Mouse (Mus musculus) urinary bladder, postnatal 25 days (tissue): Measurements from ENCODE around the gene Dohh.

ENCODE experiments used
- DNase-seq: peaks from one replicate; pipeline ENCODE4 v3.0.0; 2022; ENCODE audit warnings: low spot score

The Dohh gene

GRCm38 (mm10) chr10:81418216-81419070, 34.2 kb downstream of the Dohh start:
- DNase-seq: no peak

DNA sequence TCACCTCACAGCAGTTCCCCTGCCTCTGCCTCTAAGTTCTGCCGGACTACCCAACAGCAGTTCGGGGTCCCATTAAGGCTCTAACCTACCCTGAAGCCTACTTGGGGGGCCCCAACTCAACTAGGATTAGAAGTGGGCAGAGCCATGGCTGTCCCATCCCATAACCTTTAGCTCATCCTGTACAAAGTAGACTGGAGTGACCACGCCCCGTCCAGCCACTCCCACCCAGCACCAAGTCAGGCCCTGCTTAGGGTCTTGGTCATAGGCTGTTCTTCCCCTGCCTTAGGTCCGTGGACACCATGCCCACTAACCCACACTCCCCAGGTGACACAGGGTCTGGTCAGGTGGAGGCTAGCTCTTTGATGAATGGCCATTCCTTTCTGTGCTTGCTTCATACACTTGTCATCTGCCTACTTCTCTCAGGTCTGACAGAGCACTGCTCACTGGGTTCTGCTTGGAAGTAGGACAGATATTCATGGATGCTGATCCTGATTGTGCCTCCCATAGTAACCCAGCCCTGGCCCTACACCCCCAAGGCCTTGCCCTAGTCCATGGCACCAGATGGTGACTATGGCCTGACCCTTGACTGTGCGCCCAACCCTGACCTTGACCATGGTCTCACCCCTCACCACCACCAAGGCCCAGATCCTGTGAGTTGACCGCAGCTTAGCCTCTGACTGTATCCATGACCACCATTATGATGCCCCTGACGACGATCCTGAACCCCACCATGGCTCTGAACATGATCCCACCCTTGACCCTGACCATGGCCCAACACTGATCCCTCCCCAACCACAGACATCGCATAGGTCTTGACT, 35.1 kb downstream of the Dohh start:
- DNase-seq: no peak

GRCm38 (mm10) chr10:81420191-81420767, 36.1 kb downstream of the Dohh start:
- DNase-seq: peak; percentile 4

DNA sequence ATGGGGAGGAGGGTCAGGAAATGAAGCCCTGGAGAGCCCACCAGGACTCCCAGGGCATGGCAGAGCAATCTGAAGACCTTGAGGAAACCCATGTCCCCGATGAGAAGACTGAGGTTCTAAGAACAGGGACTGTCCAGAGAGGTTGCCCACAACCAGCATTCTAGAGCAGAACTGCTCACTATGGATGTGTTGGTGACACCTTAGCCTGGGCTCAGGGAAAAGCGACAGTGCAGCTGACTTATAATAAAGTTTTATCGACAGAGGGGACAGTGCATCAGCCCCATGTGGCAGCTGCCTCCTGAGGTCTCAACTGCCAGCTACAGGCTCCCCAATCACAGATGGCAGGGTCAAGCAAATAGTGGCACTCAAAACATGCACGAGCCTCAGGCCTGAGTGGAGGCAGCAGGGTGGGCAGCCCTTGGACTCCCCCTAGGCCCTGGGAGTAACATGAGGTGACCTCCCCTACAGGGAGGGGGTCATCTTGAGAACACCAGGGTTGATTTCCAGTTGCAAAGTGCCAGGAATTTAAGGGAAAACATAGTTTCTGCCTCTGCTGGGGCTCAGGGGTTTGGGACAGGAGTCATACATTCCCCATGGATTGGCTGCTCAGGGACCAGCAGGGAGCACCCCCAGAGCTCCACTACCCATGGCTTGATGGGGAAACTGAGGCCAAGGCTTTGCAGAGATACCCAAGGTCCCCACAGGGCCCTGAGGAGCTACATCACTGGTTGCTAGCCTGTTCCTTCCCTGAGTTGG, 37.0 kb downstream of the Dohh start:
- no peak for DNase-seq

- DNase-seq: peak; percentile 2
Observed at GRCm38 (mm10) chr10:81421797-81422100, 37.5 kb downstream of the Dohh start.

- no peak for DNase-seq
Observed at GRCm38 (mm10) chr10:81422191-81422590, 38.0 kb downstream of the Dohh start.

GRCm38 (mm10) chr10:81422661-81423217, 38.5 kb downstream of the Dohh start:
- DNase-seq: no peak

DNA sequence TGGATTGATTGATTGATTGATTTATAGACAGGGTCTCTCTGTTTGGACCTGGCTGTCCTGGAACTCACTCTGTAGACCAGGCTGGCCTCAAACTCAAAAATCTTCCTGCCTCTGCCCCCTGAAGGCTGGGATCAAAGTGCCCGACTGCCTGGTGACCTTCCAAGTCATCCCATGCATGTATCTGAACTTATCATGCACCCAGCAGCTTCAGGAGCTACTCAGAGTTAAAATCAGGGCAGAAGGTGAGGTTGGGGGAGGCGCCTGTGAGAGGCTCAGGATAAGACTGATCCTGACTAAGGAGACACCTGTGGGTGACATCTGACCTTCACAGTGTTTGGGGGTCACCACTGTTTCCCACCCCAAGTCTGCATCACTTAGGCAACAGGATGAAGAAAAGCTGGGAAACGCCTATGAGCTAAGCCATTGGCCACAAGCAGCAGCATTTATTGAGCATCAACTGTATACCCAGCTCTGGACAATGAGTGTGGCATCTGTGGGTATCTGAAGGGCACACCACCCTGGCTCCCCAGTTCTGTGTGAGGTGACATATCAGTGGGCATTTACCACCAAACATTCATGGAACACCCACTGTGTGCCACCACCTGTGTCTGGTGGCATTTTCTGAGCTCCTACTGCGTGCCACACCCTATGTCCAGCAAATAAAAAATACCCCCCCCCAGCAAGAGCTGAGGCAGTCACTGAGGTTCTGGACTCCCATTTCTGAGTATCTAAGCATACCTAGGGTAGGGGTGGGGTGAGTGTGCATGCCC, 39.4 kb downstream of the Dohh start:
- peak; percentile 1 for DNase-seq

DNA sequence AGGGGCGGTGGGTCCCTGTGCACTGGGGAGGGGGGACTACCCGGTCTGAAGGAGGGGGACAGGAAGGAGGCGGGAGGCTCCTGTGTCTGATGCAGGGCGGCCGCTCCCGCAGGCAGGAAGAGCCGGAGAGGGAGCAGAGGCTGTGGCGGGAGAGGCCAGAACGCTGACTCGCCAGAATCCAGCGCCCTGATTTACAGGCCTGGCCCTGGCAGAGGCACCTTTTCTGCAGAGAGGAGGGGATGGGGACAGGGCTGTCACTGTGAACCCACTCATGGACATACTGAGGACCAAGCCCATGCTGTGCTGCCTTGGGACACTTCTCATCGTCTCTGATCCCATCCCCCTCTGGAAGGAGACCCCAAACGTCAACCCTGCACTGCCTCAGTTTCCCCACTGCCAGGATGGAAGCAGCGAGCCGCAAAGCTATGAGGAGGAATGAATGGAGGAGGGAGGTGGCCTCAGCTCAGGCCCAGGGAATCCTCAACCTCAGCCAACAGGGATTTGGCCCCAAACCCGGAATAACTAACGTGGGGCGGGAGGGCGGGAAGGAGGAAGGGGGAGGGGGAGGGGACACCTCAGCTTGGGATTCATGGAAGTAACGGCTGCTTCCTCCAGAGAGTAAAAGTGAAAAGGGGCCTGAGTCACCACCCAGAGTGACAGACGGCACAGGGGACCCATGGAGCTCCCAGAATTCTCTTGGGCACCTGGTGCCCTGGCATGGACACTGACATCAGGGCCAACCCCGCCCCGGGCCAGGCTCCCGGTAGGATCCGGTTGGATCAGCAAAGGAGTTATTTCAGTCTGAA, 40.2 kb downstream of the Dohh start:
- DNase-seq: peak; percentile 24

DNA sequence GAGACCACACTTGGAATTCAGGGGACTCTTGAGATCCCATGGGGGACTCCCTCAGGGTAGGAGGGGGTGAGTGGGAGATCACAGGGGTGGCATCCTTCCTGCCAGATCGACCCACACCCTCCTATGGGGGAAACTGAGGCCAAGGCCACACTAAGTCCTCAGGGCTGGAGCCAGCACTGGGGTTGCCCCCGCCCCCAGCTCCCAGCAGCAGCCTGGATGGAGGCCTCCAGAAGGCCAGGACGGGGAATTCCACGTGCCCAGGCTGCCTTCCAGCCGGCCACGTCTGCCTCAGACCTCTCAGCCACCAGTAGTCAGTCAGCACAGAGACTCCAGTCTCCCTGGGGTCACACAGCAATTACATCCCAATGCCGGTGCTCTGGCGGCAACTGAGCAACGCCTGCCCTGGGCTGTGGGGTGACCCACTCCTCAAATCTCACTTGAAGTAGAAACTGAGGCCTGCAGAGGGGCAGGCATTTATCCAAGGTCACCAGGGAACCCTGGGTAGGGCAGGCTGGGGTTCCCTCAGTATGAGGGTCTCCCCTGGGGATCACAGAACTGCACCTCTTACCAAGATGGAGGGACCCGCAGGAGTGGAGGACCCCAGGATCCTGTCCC, 41.1 kb downstream of the Dohh start:
- DNase-seq: peak; percentile 44

DNA sequence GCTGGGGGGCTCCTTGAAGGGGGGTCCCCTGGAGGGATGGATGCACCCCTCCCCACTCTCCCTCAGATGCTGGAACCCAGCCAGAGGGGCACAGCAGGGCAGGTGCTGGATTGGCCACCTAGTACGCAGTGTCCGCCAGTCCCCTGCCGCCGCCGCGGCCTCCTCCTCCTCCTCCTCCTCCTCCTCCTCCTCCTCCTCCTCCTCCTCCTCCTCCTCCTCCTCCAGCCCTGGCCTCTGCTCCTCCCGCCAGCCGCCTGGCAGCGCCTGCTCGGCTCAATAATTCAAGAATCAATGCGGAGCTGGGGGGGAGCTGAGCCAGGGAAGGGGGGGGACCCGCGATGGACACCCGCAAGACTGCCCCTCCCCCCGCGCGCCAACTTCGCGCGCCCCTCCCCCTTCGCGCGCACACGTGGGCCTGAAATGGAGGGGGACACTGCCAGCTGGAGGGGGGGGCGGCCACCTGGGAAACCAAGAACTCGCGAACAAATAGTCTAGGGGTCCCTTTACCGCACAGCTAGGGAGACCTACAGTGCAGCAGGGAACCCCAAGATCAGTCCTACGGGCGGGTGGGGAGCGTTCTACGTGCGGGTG, 41.9 kb downstream of the Dohh start:
- peak; percentile 27 for DNase-seq

- peak; percentile 73 for DNase-seq
Observed at GRCm38 (mm10) chr10:81426897-81427296, 42.7 kb downstream of the Dohh start.

DNA sequence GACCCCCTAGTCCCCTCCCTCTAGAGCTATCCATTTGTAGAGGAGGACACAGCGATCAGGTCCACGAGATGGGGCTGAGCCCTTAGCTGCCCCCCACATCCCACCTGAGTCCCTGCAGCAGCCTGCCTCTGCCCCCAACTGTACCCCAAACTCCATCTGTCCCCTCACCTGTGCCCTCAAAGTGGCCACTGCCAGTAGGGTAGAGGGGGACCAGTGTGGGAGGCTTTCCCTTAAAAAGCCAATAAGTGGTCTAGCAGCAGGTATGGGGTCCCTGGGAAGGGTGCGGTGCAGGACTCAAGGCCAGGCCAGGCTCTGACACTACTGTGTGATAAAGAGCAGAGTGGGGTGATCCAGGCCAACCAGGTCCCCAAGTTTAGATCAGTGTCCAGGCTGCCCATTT, 43.1 kb downstream of the Dohh start:
- DNase-seq: peak; percentile 2

- DNase-seq: peak; percentile 3
Observed at GRCm38 (mm10) chr10:81427804-81428506, 43.7 kb downstream of the Dohh start.

GRCm38 (mm10) chr10:81428507-81428870, 44.3 kb downstream of the Dohh start:
- DNase-seq: no peak

DNA sequence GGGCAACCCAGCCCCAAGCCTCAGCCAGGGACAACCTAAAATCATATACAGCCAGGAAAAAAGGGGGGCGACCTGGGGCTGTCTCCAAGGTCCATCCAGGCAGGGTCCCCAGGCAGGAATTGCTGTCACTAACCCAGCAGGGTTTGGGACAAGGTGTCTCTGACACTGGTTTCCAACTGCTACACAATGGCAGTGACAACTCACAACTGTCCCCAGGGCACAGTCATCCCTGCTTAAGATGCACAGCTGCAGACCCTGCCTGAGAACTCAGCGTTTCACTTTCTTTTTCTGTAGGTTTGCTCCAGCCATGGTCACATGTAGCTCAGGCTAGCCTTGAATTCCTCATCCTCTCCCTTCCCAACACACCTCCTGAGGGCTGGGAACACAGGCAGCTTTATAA, 44.9 kb downstream of the Dohh start:
- DNase-seq: peak; percentile 3

- peak; percentile 77 for DNase-seq
Observed at GRCm38 (mm10) chr10:81429605-81430061, 45.4 kb downstream of the Dohh start.

GRCm38 (mm10) chr10:81430141-81430830, 46.1 kb downstream of the Dohh start:
- DNase-seq: peak; percentile 75
